Mouse (Mus musculus) heart, embryonic 14.5 days (tissue): ENCODE results near the gene Slc38a9. TPM values are rescaled to one million over a fixed set of nuclear protein-coding genes. Genes with fewer than 3 reads are reported as not detected.

Experiments used
- ATAC-seq: fragments of 200-750 bp; cut with Nextera tagmentation; 2 replicates; pipeline ENCODE4 v1.8.0; 2017; ENCODE audit warnings: low read depth, moderate TSS enrichment; ENCODE audit not compliant: insufficient number of reproducible peaks, insufficient read depth, low FRiP score
- H3K27ac ChIP-seq, 2 experiments: fragments of 200-500 bp in 1 of 2; fragments of 300-500 bp in 1 of 2; sonication (generic) in 1 of 2; replicated peaks in 1 of 2; 2 replicates each; pipeline ENCODE4 v1.5.1; 2012 to 2014; ENCODE audit warnings: low read depth in 2 of 2, low read length in 2 of 2, control low read depth in 1 of 2, mild to moderate bottlenecking in 1 of 2, mixed read lengths in 1 of 2; ENCODE audit not compliant: control insufficient read depth in 1 of 2, insufficient read depth in 1 of 2
- H3K27me3 ChIP-seq: fragments of 300-500 bp; sonication (generic); 2 replicates; pipeline ENCODE4 v1.6.1; 2014; ENCODE audit warnings: mild to moderate bottlenecking, low read length, control low read depth; ENCODE audit not compliant: control insufficient read depth, insufficient read depth
- H3K36me3 ChIP-seq: fragments of 300-500 bp; sonication (generic); 2 replicates; pipeline ENCODE4 v1.6.1; 2014; ENCODE audit warnings: mild to moderate bottlenecking, control low read depth, low read length, mixed read lengths; ENCODE audit not compliant: control insufficient read depth, insufficient read depth
- H3K4me1 ChIP-seq, 2 experiments: fragments of 200-500 bp in 1 of 2; fragments of 300-500 bp in 1 of 2; sonication (generic) in 1 of 2; 2 replicates each; pipeline ENCODE4 v1.6.1; 2012 to 2014; ENCODE audit warnings: low read length in 2 of 2, control low read depth in 1 of 2, mixed read lengths in 1 of 2; ENCODE audit not compliant: control insufficient read depth in 2 of 2, insufficient read depth in 2 of 2
- H3K4me2 ChIP-seq: fragments of 300-500 bp; sonication (generic); 2 replicates; pipeline ENCODE4 v1.6.1; 2014; ENCODE audit warnings: mild to moderate bottlenecking, low read length
- H3K4me3 ChIP-seq, 2 experiments: fragments of 200-500 bp in 1 of 2; fragments of 300-500 bp in 1 of 2; sonication (generic) in 1 of 2; 2 replicates each; pipeline ENCODE4 v1.5.1; 2012 to 2014; ENCODE audit warnings: low read length in 2 of 2, mild to moderate bottlenecking in 2 of 2, control low read depth in 1 of 2, low read depth in 1 of 2, moderate library complexity in 1 of 2; ENCODE audit not compliant: control insufficient read depth in 1 of 2, insufficient read depth in 1 of 2
- H3K9ac ChIP-seq: fragments of 300-500 bp; sonication (generic); 2 replicates; pipeline ENCODE4 v1.6.1; 2014; ENCODE audit warnings: mild to moderate bottlenecking, low read length
- H3K9me3 ChIP-seq: fragments of 300-500 bp; sonication (generic); 2 replicates; pipeline ENCODE4 v1.6.1; 2016; ENCODE audit warnings: low read length, control low read depth; ENCODE audit not compliant: control insufficient read depth
- WGBS: fragments of 180-500 bp; shearing (Covaris S2); extraction: QIAGEN DNeasy Blood & Tissue Kit; methylation state at CpG from one replicate; pipeline ENCODE4 v1.1.7; 2014; 5-methylcytosine and 5-hydroxymethylcytosine counted together
- polyA plus RNA-seq: library from polyadenylated mRNA; unstranded; fragments of >200 nt; fragmentation: Nextera tagmentation; extraction: Ambion mirVana; gene quantifications from 2 replicates; pipeline ENCODE4 v1.2.1, GENCODE M21; 2014

The Slc38a9 gene
- polyA plus RNA-seq, 1 experiment from 2014 or later = 13.1 TPM

DNA sequence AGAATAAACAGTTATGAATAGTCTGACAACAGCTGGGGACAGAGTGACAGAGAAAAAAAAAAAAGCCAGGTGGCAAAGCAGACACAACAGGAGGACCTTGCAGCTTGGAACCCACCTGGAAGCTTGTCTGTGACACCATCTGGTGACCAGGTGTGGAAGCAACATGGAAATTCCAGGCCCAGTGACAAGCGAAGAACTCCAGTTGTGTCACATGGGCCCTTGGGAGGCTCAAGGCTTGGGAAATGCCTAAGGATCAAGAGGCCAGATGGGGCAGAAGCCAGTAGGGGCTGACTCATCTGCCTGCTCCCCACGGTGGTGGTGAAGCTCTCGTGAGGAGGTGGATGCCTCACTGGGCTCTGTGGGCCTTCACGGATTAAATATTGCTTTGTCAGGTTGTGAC lies 94.3 kb downstream of the Slc38a9 start:
- Histone ChIP-seq H3K36me3 (no peaks in the 10 kb centered on the region), H3K9ac (peak overlapping the region; percentile 28; the same call in 1 of the 2 replicates), H3K27ac (peak overlapping the region; percentile 48 to 78; a peak in 3 of 4 replicates), H3K9me3 (no peaks in the 10 kb centered on the region), H3K4me1 (peaks cover 32 to 50% of the 10 kb centered on the region in 2 experiments), H3K4me3 (no peak overlapping the region), H3K27me3 (no peaks in the 10 kb centered on the region), H3K4me2 (no peak overlapping the region)
- WGBS = 50% methylated on average over 4 of the region's 4 CpGs
- ATAC-seq = no peak

DNA sequence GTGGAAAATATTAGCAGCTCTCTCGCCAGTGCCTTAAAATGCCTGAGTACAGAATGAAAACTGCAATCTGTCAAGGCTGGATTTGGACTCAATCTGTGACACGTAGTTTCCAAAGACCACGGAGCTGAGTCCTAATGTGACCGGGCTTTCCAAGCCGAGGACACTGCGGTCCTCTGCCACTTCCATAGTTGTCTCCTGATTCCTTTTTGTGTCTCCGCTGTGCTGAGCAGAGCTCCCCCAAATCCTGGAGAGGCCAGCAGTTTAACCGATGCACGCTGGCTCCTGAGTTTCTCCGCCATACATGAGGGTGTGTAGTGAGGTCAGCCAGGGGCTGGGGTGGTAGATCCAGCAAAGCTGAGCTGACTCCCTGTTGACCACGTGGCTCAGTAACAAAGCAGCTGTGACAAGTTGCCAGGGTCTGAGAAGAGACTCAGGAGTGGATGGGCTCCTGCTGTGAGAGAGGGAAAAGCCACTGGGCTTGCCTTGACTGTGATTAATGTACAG lies 95.0 kb downstream of the Slc38a9 start:
- peak overlapping the region; percentile 37 for H3K4me2 ChIP-seq
- no peaks in the 10 kb centered on the region for H3K27me3 ChIP-seq
- H3K4me1 ChIP-seq = peaks cover 33 to 53% of the 10 kb centered on the region in 2 experiments
- no peak for ATAC-seq
- peak overlapping the region; percentile 56 for H3K9ac ChIP-seq
- H3K27ac ChIP-seq = peak overlapping the region; percentile 78 to 87
- H3K36me3 ChIP-seq = no peaks in the 10 kb centered on the region
- 30% methylated on average over 11 of the region's 11 CpGs for WGBS
- H3K4me3 ChIP-seq = no peak overlapping the region
- H3K9me3 ChIP-seq = no peaks in the 10 kb centered on the region

DNA sequence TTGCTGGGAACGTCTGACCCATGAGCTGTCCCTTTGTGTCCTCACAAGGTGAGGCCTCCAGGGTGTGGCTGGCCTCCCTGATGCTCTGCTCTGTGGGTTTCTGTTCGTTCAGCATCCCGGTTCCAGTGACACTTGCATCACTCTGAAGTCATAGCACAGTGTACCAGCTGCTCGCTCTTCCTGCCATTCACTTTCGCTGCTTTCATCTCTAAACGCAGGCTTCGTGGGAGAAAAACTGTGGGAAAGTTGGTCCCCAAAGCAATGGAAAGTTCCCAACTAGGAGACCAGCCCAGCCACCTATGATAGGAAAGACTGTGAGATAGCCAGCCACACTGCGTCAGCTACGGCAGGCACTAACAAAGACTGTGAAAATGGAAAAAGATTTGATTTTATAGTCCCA lies 96.8 kb downstream of the Slc38a9 start:
- Histone ChIP-seq H3K9me3 (no peaks in the 10 kb centered on the region), H3K4me3 (no peak overlapping the region), H3K27me3 (no peaks in the 10 kb centered on the region), H3K27ac (peak overlapping the region; percentile 10 to 49; a peak in 2 of 4 replicates), H3K9ac (no peak overlapping the region), H3K4me2 (no peak overlapping the region), H3K4me1 (peaks cover 26 to 40% of the 10 kb centered on the region in 2 experiments), H3K36me3 (no peaks in the 10 kb centered on the region)
- 71% methylated on average over 9 of the region's 9 CpGs for WGBS
- ATAC-seq = 0 out of 2 replicates have a peak, but pooled peaks have one; percentile 13

DNA sequence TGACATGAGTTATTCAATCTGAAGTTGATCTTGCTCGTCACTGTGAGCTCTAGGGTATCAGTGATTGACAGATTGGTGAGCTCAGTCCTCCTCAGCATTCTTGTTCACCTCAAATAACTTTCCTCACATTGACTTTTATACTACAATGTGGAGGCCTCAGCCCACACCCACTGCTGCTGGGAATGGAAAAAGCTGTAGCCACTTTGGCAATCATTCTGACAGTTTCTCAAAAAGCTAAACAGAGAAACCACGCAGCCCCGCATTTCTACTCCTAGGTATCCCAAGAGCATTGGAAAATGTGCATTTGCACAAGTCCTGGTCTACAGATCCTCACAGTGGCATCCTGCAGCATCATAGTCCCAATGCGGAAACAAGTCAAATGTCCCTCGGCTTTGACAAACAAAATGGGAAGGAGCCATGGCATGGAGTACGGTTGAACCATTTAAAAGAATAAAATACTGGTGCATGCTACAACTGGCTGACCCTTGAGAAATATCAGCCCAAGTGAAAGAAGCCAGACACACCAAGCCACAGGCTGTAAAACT lies 98.1 kb downstream of the Slc38a9 start:
- 72% methylated on average over 6 of the region's 6 CpGs for WGBS
- no peak overlapping the region for H3K9ac ChIP-seq
- H3K4me1 ChIP-seq = peaks cover 22 to 38% of the 10 kb centered on the region in 2 experiments
- H3K4me3 ChIP-seq = no peak overlapping the region
- H3K4me2 ChIP-seq = no peak overlapping the region
- no peaks in the 10 kb centered on the region for H3K36me3 ChIP-seq
- H3K27me3 ChIP-seq = no peaks in the 10 kb centered on the region
- ATAC-seq = no peak
- peak overlapping the region in 1 of 2 experiments; percentile 39; a peak in 1 of 4 replicates for H3K27ac ChIP-seq
- H3K9me3 ChIP-seq = no peaks in the 10 kb centered on the region

DNA sequence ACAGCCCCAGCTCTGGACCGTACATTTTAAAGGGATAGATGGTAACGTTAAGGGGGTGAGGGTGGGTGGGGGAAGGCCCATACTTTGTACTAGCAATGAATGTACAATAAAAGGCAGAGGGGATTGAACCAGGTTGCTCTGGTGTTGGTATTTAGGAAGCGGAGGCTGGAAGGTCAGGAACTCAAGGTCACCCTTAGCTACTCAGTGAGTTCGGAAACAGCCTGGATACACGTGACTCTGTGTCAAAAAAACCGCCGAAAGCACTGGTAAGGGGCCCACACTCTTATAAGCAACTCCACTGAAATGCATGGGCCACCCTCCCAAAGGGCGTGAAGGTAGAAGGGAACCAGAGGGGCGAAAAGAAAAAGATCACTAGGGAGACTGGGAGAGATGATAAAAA lies 98.8 kb downstream of the Slc38a9 start:
- Histone ChIP-seq H3K4me2 (no peak overlapping the region), H3K9me3 (no peaks in the 10 kb centered on the region), H3K27me3 (no peaks in the 10 kb centered on the region), H3K4me1 (peaks cover 27 to 44% of the 10 kb centered on the region in 2 experiments), H3K4me3 (no peak overlapping the region), H3K27ac (no peak overlapping the region), H3K36me3 (no peaks in the 10 kb centered on the region), H3K9ac (no peak overlapping the region)
- WGBS = 70% methylated on average over 9 of the region's 9 CpGs
- ATAC-seq = no peak

DNA sequence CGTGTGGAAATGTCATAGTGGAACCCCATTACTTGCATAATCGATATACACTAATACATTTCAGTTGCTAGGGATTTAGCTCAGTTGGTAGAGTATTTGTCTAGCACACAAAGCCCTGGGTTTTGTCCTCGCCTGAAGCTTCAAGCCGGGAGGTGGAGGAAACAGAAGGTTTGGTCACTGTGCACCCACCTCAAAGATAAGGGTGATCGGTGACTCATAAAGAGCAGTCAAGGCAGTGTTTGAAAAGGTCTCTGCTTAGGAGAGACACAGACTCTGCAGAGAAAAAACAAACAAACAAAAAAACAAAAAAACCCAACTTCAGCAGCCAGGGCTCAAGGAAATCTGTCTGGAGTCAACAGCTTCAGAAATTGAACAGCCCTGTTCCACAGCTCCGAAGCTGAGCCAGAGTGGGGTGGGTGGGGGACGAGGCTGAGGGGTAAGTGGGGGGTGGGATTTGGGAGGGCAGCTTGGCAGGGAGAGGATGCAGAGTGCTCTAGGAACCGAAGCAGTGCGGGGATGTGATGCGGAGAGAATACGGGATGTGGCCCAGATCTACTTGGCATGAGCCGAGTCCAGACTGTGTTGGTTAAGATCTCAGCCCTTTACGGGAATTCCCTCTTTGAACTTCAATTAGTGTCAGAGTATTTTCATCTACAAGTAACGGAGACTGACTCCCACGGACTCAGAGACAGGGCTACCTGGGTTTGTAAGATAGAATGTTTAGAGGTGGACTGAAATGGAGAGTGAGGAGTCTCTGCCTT lies 99.4 kb downstream of the Slc38a9 start:
- no peaks in the 10 kb centered on the region for H3K9me3 ChIP-seq
- no peak overlapping the region for H3K4me3 ChIP-seq
- ATAC-seq = no peak
- no peak overlapping the region for H3K9ac ChIP-seq
- WGBS = 63% methylated on average over 15 of the region's 15 CpGs
- H3K27me3 ChIP-seq = no peaks in the 10 kb centered on the region
- peaks cover 27 to 46% of the 10 kb centered on the region in 2 experiments for H3K4me1 ChIP-seq
- H3K36me3 ChIP-seq = no peaks in the 10 kb centered on the region
- H3K27ac ChIP-seq = no peak overlapping the region
- no peak overlapping the region for H3K4me2 ChIP-seq

DNA sequence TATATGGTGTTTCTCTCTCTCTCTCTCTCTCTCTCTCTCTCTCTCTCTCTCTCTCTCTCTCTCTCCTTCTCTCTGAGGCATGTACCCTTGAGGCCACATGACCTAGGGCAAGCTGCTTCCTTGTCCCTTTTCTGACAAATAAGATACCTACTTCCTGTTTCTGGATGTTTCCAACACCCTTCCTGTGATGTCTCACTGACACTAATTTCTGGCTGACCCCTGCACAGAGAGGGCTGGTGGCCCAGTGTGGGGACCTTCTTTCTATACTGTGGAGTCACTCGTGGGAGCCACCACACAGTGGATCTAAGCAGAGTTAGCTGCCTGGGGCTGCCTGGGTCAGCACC lies 100.0 kb downstream of the Slc38a9 start:
- 14% methylated on average over 1 of the region's 1 CpGs for WGBS
- Histone ChIP-seq H3K27ac (no peak overlapping the region), H3K9ac (no peak overlapping the region), H3K4me1 (peaks cover 23 to 41% of the 10 kb centered on the region in 2 experiments), H3K9me3 (no peaks in the 10 kb centered on the region), H3K36me3 (no peaks in the 10 kb centered on the region), H3K4me2 (no peak overlapping the region), H3K27me3 (no peaks in the 10 kb centered on the region), H3K4me3 (no peak overlapping the region)
- ATAC-seq = no peak
